Mouse (Mus musculus): ENCODE measurements around the gene Cbx4. TPM values are rescaled to one million over a fixed set of nuclear protein-coding genes. Genes with fewer than 3 reads are reported as not detected.
A peak's percentile ranks its signal among the peaks of the same experiment; 100 is the strongest.
"Not testable (repeated sequence)": the region's sequence is repeated elsewhere in the genome, so short reads cannot be mapped to it uniquely, and the experiment has no call there.

The Cbx4 gene
- polyA plus RNA-seq, 1 experiment from 2014 or later: 9.9 TPM

DNA sequence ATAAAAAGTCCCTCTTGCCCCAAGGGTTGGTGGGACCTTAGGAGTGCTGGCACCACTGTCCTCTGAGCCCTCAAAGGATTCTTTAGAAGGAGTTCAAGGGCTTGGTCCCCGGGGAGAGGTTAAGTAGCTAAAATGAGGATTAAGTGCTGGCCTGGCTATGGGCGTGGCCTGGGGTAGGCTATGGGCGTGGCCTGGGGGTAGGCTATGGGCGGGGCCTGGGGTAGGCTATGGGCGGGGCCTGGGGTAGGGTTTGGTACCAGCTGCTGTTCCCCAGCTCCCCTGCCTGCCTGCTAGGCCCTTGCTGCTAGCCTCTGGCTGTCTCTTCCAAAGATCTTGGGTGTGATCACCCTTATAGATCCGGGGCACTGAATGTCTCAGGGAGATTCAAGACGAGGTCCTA, 25.3 kb upstream of the Cbx4 start:
- Histone ChIP-seq H3K9me3 (ENCODE audit: low read length) (no peaks in the 10 kb centered on the region), H3K9ac (replicated peaks; ENCODE audit: low read length) (no peak overlapping the region), H3K27me3 (ENCODE audit: insufficient read depth, low read length) (peaks cover 3% of the 10 kb centered on the region; the same call in 1 of the 2 replicates), H3K4me1 (ENCODE audit: insufficient read depth, low read length) (no peaks in the 10 kb centered on the region), H3K4me3 (ENCODE audit: low read length) (no peak overlapping the region), H3K36me3 (ENCODE audit: insufficient read depth, low read length) (no peaks in the 10 kb centered on the region), H3K4me2 (replicated peaks; ENCODE audit: low read depth, low read length) (no peak overlapping the region), H3K27ac (ENCODE audit: low read length) (no peak overlapping the region)
- no peak for ATAC-seq (ENCODE audit: low FRiP score, low TSS enrichment)
- WGBS: 19% methylated on average over 7 of the region's 7 CpGs

GRCm38 (mm10) chr11:119109415-119110071, 23.5 kb upstream of the Cbx4 start:
- H3K27ac ChIP-seq (ENCODE audit: low read length): no peak overlapping the region
- H3K36me3 ChIP-seq (ENCODE audit: insufficient read depth, low read length): no peaks in the 10 kb centered on the region
- H3K4me1 ChIP-seq (ENCODE audit: insufficient read depth, low read length): 0 out of 2 replicates have a peak, but pooled peaks cover 2% of the 10 kb centered on the region
- ATAC-seq (ENCODE audit: low FRiP score, low TSS enrichment): no peak
- no peaks in the 10 kb centered on the region for H3K27me3 ChIP-seq (ENCODE audit: insufficient read depth, low read length)
- H3K9me3 ChIP-seq (ENCODE audit: low read length): no peaks in the 10 kb centered on the region
- H3K4me3 ChIP-seq (ENCODE audit: low read length): no peak overlapping the region
- H3K4me2 ChIP-seq (replicated peaks; ENCODE audit: low read depth, low read length): no peak overlapping the region
- 68% methylated on average over 9 of the region's 9 CpGs for WGBS
- no peak overlapping the region for H3K9ac ChIP-seq (replicated peaks; ENCODE audit: low read length)

DNA sequence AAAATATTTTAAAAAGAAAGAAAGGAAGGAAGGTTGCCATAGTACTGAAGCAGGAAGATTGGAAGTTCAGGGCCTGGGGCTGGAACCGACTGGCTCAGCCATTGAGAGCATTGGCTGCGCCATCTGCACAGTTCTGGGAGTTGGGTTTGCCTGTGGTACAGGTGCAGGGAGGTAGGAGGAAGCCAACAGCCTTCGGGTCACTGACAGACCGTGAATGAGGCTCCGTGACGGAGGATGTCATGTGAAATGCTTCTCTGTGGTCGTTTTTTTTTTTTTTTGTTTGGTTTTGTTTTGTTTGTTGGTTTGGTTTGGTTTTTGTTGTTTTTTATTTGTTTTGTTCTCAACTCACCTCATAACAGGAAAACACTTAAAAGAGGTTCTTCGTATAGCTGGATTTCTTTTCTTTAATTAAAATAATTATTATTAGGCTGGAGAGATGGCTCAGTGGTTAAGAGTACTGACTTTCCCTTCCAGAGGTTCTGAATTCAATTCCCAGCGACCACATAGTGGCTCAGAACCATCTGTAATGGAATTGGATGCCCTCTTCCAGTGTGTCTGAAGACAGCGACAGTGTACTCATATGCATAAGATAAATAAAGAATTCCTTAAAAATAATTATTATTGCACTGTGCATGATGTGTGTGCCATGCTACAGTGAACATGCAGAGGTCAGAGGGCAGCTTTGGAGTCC, 22.7 kb upstream of the Cbx4 start:
- Histone ChIP-seq H3K27me3 (ENCODE audit: insufficient read depth, low read length) (no peaks in the 10 kb centered on the region), H3K9ac (replicated peaks; ENCODE audit: low read length) (no peak overlapping the region), H3K4me1 (ENCODE audit: insufficient read depth, low read length) (0 out of 2 replicates have a peak, but pooled peaks cover 2% of the 10 kb centered on the region), H3K27ac (ENCODE audit: low read length) (no peak overlapping the region), H3K4me3 (ENCODE audit: low read length) (no peak overlapping the region), H3K36me3 (ENCODE audit: insufficient read depth, low read length) (no peaks in the 10 kb centered on the region), H3K4me2 (replicated peaks; ENCODE audit: low read depth, low read length) (no peak overlapping the region), H3K9me3 (ENCODE audit: low read length) (no peaks in the 10 kb centered on the region)
- 66% methylated on average over 10 of the region's 10 CpGs for WGBS
- ATAC-seq (ENCODE audit: low FRiP score, low TSS enrichment): no peak

GRCm38 (mm10) chr11:119106289-119106688, 20.3 kb upstream of the Cbx4 start:
- H3K9ac ChIP-seq (replicated peaks; ENCODE audit: low read length): no peak overlapping the region
- H3K4me2 ChIP-seq (replicated peaks; ENCODE audit: low read depth, low read length): no peak overlapping the region
- no peaks in the 10 kb centered on the region for H3K27me3 ChIP-seq (ENCODE audit: insufficient read depth, low read length)
- peak; percentile 71 for ATAC-seq (ENCODE audit: low FRiP score, low TSS enrichment)
- H3K9me3 ChIP-seq (ENCODE audit: low read length): no peaks in the 10 kb centered on the region
- H3K36me3 ChIP-seq (ENCODE audit: insufficient read depth, low read length): no peaks in the 10 kb centered on the region
- 0 out of 2 replicates have a peak, but pooled peaks cover 2% of the 10 kb centered on the region for H3K4me1 ChIP-seq (ENCODE audit: insufficient read depth, low read length)
- no peak overlapping the region for H3K27ac ChIP-seq (ENCODE audit: low read length)
- 41% methylated on average over 6 of the region's 6 CpGs for WGBS
- H3K4me3 ChIP-seq (ENCODE audit: low read length): no peak overlapping the region

DNA sequence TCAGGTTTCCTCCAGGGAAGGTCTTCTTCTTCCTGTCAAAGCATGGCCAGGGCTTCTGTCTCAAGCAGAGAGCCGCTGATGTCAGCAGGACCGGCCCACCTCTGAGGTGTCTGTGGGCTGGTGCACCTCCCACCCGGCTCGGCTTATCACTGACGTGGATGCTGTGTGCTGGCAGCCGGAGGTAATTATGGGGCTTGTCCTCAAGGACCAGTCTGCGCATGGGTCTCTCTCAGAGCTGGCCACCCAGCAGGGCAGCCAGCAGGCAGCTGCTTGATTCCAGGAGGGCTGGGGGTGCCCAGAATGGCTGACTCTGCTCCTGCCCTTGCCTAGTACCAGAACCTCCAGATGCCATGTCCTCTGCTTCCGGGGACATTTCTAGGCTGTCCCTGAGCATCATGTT, 19.7 kb upstream of the Cbx4 start:
- Histone ChIP-seq H3K4me1 (ENCODE audit: insufficient read depth, low read length) (0 out of 2 replicates have a peak, but pooled peaks cover 2% of the 10 kb centered on the region), H3K9me3 (ENCODE audit: low read length) (no peaks in the 10 kb centered on the region), H3K27me3 (ENCODE audit: insufficient read depth, low read length) (no peaks in the 10 kb centered on the region), H3K4me2 (replicated peaks; ENCODE audit: low read depth, low read length) (no peak overlapping the region), H3K27ac (ENCODE audit: low read length) (no peak overlapping the region), H3K4me3 (ENCODE audit: low read length) (no peak overlapping the region), H3K36me3 (ENCODE audit: insufficient read depth, low read length) (no peaks in the 10 kb centered on the region), H3K9ac (replicated peaks; ENCODE audit: low read length) (no peak overlapping the region)
- 0 out of 2 replicates have a peak, but pooled peaks have one; percentile 20 for ATAC-seq (ENCODE audit: low FRiP score, low TSS enrichment)
- WGBS: 37% methylated on average over 8 of the region's 8 CpGs

GRCm38 (mm10) chr11:119105071-119105609, 19.1 kb upstream of the Cbx4 start:
- ATAC-seq (ENCODE audit: low FRiP score, low TSS enrichment): no peak
- Histone ChIP-seq H3K4me3 (ENCODE audit: low read length) (no peak overlapping the region), H3K27ac (ENCODE audit: low read length) (no peak overlapping the region), H3K4me1 (ENCODE audit: insufficient read depth, low read length) (0 out of 2 replicates have a peak, but pooled peaks cover 2% of the 10 kb centered on the region), H3K4me2 (replicated peaks; ENCODE audit: low read depth, low read length) (no peak overlapping the region), H3K36me3 (ENCODE audit: insufficient read depth, low read length) (no peaks in the 10 kb centered on the region), H3K9ac (replicated peaks; ENCODE audit: low read length) (no peak overlapping the region), H3K27me3 (ENCODE audit: insufficient read depth, low read length) (no peaks in the 10 kb centered on the region), H3K9me3 (ENCODE audit: low read length) (no peaks in the 10 kb centered on the region)
- WGBS: 64% methylated on average over 7 of the region's 7 CpGs

DNA sequence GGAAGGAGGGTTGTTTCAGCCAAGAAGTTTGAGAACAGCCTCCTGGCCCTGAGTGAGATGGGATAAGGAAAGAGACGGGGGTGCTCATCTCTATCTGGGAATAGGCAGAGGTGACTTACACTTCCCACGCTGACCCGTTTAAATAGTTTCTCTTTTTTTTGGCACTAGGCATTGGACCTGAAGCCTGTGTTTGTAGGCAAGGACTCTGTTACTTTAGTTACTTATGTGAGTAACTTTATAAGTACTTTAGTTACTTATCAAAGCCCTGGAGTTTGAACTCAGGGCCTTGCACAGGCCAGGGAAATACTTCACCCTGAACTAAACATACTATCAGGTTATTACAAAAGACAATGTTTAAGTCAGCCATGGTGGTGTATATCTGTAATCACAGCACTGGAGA, 18.0 kb upstream of the Cbx4 start:
- no peak for ATAC-seq (ENCODE audit: low FRiP score, low TSS enrichment)
- 86% methylated on average over 3 of the region's 3 CpGs for WGBS
- Histone ChIP-seq H3K27ac (ENCODE audit: low read length) (no peak overlapping the region), H3K4me1 (ENCODE audit: insufficient read depth, low read length) (0 out of 2 replicates have a peak, but pooled peaks cover 2% of the 10 kb centered on the region), H3K27me3 (ENCODE audit: insufficient read depth, low read length) (no peaks in the 10 kb centered on the region), H3K4me3 (ENCODE audit: low read length) (no peak overlapping the region), H3K4me2 (replicated peaks; ENCODE audit: low read depth, low read length) (no peak overlapping the region), H3K9ac (replicated peaks; ENCODE audit: low read length) (no peak overlapping the region), H3K36me3 (ENCODE audit: insufficient read depth, low read length) (no peaks in the 10 kb centered on the region), H3K9me3 (ENCODE audit: low read length) (no peaks in the 10 kb centered on the region)

DNA sequence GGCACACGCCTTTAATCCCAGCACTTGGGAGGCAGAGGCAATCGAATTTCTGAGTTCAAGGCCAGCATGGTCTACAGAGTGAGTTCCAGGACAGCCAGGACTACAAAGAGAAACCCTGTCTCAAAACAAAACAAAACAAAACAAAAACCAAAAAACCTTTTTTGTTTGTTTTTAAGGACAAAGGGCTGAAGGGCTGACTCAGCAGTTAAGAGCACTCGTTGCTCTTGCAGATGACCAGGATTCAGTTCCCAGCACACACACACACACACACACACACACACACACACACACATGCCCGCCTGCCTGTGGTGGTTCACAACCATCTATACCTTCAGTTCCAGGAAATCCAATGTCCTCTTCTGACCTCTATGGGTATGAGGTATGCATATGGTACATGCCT, 14.3 kb upstream of the Cbx4 start:
- not testable (repeated sequence) for H3K9ac ChIP-seq (replicated peaks; ENCODE audit: low read length); H3K36me3 ChIP-seq (ENCODE audit: insufficient read depth, low read length); H3K4me1 ChIP-seq (ENCODE audit: insufficient read depth, low read length); H3K4me3 ChIP-seq (ENCODE audit: low read length); H3K4me2 ChIP-seq (replicated peaks; ENCODE audit: low read depth, low read length); H3K27ac ChIP-seq (ENCODE audit: low read length); ATAC-seq (ENCODE audit: low FRiP score, low TSS enrichment); H3K27me3 ChIP-seq (ENCODE audit: insufficient read depth, low read length); H3K9me3 ChIP-seq (ENCODE audit: low read length)
- 72% methylated on average over 4 of the region's 4 CpGs for WGBS

DNA sequence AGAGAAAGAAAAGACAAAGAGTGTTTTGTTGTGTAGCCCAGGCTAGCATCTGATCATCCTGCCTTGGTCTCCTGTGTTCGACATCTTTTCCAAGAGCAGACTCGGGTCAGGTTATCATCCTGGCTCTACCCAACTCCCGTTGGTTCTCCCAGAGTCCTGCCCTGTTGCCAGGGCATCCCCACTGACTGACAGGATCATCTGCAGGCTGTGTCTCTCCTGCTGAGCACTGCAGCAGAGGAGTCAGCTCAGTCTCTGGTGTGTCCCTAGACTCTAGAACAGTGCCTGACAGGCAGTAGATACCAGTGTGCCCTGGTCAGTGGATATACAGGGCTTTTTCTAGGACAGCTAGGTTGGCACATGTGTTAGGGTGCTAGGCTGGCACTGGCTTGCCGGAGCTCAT, 12.2 kb upstream of the Cbx4 start:
- no peak for ATAC-seq (ENCODE audit: low FRiP score, low TSS enrichment)
- H3K36me3 ChIP-seq (ENCODE audit: insufficient read depth, low read length): no peaks in the 10 kb centered on the region

DNA sequence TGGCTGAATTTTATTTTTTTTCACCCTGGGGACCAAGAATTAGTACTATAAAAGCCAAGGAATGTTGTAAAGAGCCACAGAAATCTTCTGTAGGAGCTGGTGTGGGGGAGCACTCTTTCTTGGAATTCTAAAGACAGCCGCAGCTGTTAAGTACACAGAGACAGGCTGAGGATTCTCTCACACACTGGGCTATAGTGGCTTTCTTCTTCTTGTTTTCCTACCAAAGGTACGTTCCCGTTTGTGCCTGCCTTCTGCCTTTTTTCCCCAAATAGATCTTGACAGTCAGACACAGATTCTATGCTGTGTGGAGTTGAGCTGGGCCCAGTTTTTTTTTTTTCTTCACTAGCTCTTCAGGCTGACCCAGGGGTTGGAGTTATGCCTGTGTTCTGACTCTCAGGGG, 9.4 kb upstream of the Cbx4 start:
- Histone ChIP-seq H3K27ac (ENCODE audit: low read length) (no peak overlapping the region), H3K27me3 (ENCODE audit: insufficient read depth, low read length) (peaks cover 6% of the 10 kb centered on the region; the same call in 1 of the 2 replicates), H3K4me3 (ENCODE audit: low read length) (no peak overlapping the region), H3K9me3 (ENCODE audit: low read length) (no peaks in the 10 kb centered on the region), H3K4me2 (replicated peaks; ENCODE audit: low read depth, low read length) (no peak overlapping the region), H3K36me3 (ENCODE audit: insufficient read depth, low read length) (no peaks in the 10 kb centered on the region), H3K9ac (replicated peaks; ENCODE audit: low read length) (no peak overlapping the region), H3K4me1 (ENCODE audit: insufficient read depth, low read length) (peaks cover 11% of the 10 kb centered on the region)
- no peak for ATAC-seq (ENCODE audit: low FRiP score, low TSS enrichment)
- WGBS: 44% methylated on average over 3 of the region's 3 CpGs

More for the DNA sequence above, 12.2 kb upstream of the Cbx4 start:
- no peaks in the 10 kb centered on the region for H3K9me3 ChIP-seq (ENCODE audit: low read length)
- H3K27me3 ChIP-seq (ENCODE audit: insufficient read depth, low read length): peaks cover 6% of the 10 kb centered on the region; the same call in 1 of the 2 replicates
- WGBS: 73% methylated on average over 4 of the region's 4 CpGs
- H3K4me1 ChIP-seq (ENCODE audit: insufficient read depth, low read length): no peaks in the 10 kb centered on the region
- H3K4me3 ChIP-seq (ENCODE audit: low read length): no peak overlapping the region
- H3K4me2 ChIP-seq (replicated peaks; ENCODE audit: low read depth, low read length): no peak overlapping the region
- H3K27ac ChIP-seq (ENCODE audit: low read length): no peak overlapping the region
- no peak overlapping the region for H3K9ac ChIP-seq (replicated peaks; ENCODE audit: low read length)

All from kidney, embryonic 16.5 days (tissue).